Mouse (Mus musculus) limb, embryonic 11.5 days (tissue): ENCODE measurements at regions not wholly inside any gene's neighbourhood (a gene's known extent, or its start where the extent isn't known, plus 50 kb on each side); places are given as distances from the start of the nearest gene placed in this dataset.
A peak's percentile ranks its signal among the peaks of the same experiment; 100 is the strongest.

Experiments used
- ATAC-seq: fragments of 200-750 bp; cut with Nextera tagmentation; 2 replicates; pipeline ENCODE4 v1.8.0; 2017; ENCODE audit warnings: low read depth; ENCODE audit not compliant: insufficient number of reproducible peaks, low FRiP score, low TSS enrichment
- DNase-seq: peaks from one replicate; pipeline ENCODE4 v3.0.0-alpha.2; 2015; ENCODE audit warnings: low spot score
- H3K27ac ChIP-seq: fragments of 300-500 bp; sonication (generic); replicated peaks from 2 replicates; pipeline ENCODE4 v1.5.1; 2014; ENCODE audit warnings: low read depth, mild to moderate bottlenecking, low read length
- H3K27me3 ChIP-seq: fragments of 300-500 bp; sonication (generic); 2 replicates; pipeline ENCODE4 v1.6.1; 2014; ENCODE audit warnings: mild to moderate bottlenecking, low read length, mixed read lengths; ENCODE audit not compliant: control insufficient read depth, insufficient read depth
- H3K36me3 ChIP-seq: fragments of 300-500 bp; sonication (generic); 2 replicates; pipeline ENCODE4 v1.6.1; 2014; ENCODE audit warnings: mild to moderate bottlenecking, low read length, moderate library complexity, mixed read lengths; ENCODE audit not compliant: control insufficient read depth, insufficient read depth
- H3K4me1 ChIP-seq: fragments of 300-500 bp; sonication (generic); 2 replicates; pipeline ENCODE4 v1.6.1; 2014; ENCODE audit warnings: low read length, mixed read lengths; ENCODE audit not compliant: control insufficient read depth, insufficient read depth
- H3K4me2 ChIP-seq: fragments of 300-500 bp; sonication (generic); 2 replicates; pipeline ENCODE4 v1.6.1; 2014; ENCODE audit warnings: low read depth, mild to moderate bottlenecking, moderate library complexity; ENCODE audit not compliant: severe bottlenecking
- H3K4me3 ChIP-seq: fragments of 300-500 bp; sonication (generic); 2 replicates; pipeline ENCODE4 v1.5.1; 2014; ENCODE audit warnings: low read depth, low read length
- H3K9ac ChIP-seq: fragments of 300-500 bp; sonication (generic); 2 replicates; pipeline ENCODE4 v1.6.1; 2014; ENCODE audit warnings: mild to moderate bottlenecking, low read length
- H3K9me3 ChIP-seq: fragments of 300-500 bp; sonication (generic); 2 replicates; pipeline ENCODE4 v1.6.1; 2016; ENCODE audit warnings: low read length; ENCODE audit not compliant: control insufficient read depth
- WGBS: fragments of 180-500 bp; shearing (Covaris S2); extraction: QIAGEN DNeasy Blood & Tissue Kit; methylation state at CpG from one replicate; pipeline ENCODE4 v1.1.7; 2014; 5-methylcytosine and 5-hydroxymethylcytosine counted together

- H3K4me1 ChIP-seq = no peaks in the 10 kb centered on the region
- no peaks in the 10 kb centered on the region for H3K36me3 ChIP-seq
- H3K9ac ChIP-seq = no peak overlapping the region
- no peak overlapping the region for H3K4me2 ChIP-seq
- H3K27me3 ChIP-seq = no peaks in the 10 kb centered on the region
- WGBS = 52% methylated on average over 3 of the region's 3 CpGs
- H3K9me3 ChIP-seq = no peaks in the 10 kb centered on the region
- no peak overlapping the region for H3K27ac ChIP-seq
- ATAC-seq = no peak
- no peak for DNase-seq
- no peak overlapping the region for H3K4me3 ChIP-seq
These were observed 62.1 kb downstream of the 4933412E24Rik start for GRCm38 (mm10) chr15:59954345-59954744.

DNA sequence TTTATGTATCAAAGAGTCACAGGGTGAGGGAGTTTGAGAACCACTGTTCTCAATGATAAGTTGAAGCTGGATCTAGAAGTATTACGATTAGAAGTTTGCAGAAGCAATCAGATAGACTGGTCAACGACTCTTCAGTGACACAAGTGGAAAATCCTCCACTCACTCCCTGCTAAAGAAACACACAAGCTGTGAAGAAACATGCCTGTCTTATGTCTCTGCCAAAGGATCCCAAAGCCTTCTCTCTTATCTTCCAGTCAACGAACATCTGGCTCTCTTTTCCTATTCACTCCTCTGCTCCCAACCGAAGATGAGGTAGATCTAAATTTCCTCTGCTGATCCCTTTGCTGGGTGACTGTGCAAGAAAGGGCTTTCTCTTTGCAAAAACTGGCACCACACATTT is 62.6 kb downstream of the 4933412E24Rik start:
- Histone ChIP-seq H3K36me3 (no peaks in the 10 kb centered on the region), H3K4me1 (no peaks in the 10 kb centered on the region), H3K9ac (no peak overlapping the region), H3K27ac (no peak overlapping the region), H3K9me3 (no peaks in the 10 kb centered on the region), H3K4me3 (no peak overlapping the region), H3K27me3 (no peaks in the 10 kb centered on the region), H3K4me2 (no peak overlapping the region)
- ATAC-seq (no peak), DNase-seq (no peak)
- 70% methylated on average over 4 of the region's 4 CpGs for WGBS

DNA sequence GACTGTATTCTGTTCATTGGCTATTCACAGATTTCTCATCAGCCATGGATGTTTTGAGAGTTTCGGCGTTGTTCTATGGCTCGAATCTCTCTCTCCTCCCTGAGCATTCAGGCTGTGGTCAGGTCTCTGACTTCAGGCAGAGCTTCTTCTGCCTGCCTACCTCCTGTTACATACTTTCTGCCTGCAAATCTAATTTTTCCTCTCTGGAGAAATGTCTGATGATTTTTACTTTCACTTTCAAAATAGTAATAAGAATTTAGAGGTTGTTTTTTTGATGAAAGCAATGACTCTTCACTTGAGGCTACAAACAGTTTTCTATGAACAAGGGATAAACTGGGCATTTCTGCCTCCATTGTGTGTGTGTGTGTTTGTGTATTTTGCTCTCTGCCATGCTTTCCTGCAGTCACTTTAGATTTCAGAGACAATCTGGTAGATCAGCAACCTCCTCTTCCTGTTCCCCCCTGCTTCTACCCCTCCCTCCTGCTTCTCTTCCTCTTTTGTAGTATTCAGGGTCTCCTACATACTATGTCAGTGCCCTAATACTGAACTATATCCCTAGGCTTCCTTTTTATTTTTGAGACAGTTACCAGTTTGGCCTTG is 65.7 kb downstream of the 4933412E24Rik start:
- Histone ChIP-seq H3K27me3 (no peaks in the 10 kb centered on the region), H3K27ac (no peak overlapping the region), H3K9ac (no peak overlapping the region), H3K36me3 (no peaks in the 10 kb centered on the region), H3K4me1 (0 out of 2 replicates have a peak, but pooled peaks cover 2% of the 10 kb centered on the region), H3K4me2 (no peak overlapping the region), H3K9me3 (no peaks in the 10 kb centered on the region), H3K4me3 (no peak overlapping the region)
- ATAC-seq (no peak), DNase-seq (no peak)
- 92% methylated on average over 3 of the region's 3 CpGs for WGBS

DNA sequence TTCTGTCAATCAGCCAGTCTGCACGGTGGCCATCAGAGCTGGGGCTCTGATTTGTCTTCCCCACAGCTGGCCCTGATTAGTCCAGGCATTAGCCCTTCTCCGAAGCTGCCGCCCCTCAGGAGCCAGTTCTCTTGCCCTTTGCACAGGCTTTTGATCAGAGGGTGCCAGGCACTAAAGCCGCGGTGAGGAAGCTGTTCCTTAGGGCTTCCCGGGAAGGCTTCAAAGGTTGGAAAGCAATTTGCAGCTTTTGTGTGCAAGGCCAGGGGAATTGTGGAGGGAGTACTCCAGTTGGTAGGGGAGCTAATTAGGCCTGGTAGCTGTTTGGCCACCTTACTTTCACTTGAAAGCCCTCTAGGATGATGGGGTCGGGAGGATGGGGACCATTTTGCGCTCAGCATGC is 71.2 kb downstream of the 4933412E24Rik start:
- no peaks in the 10 kb centered on the region for H3K36me3 ChIP-seq
- H3K4me2 ChIP-seq = no peak overlapping the region
- ATAC-seq (peak; percentile 86), DNase-seq (peak; percentile 73)
- WGBS = 4% methylated on average over 8 of the region's 8 CpGs
- no peaks in the 10 kb centered on the region for H3K27me3 ChIP-seq
- H3K4me3 ChIP-seq = no peak overlapping the region
- H3K9ac ChIP-seq = no peak overlapping the region
- H3K4me1 ChIP-seq = 0 out of 2 replicates have a peak, but pooled peaks cover 6% of the 10 kb centered on the region
- no peak overlapping the region for H3K27ac ChIP-seq
- H3K9me3 ChIP-seq = no peaks in the 10 kb centered on the region

DNA sequence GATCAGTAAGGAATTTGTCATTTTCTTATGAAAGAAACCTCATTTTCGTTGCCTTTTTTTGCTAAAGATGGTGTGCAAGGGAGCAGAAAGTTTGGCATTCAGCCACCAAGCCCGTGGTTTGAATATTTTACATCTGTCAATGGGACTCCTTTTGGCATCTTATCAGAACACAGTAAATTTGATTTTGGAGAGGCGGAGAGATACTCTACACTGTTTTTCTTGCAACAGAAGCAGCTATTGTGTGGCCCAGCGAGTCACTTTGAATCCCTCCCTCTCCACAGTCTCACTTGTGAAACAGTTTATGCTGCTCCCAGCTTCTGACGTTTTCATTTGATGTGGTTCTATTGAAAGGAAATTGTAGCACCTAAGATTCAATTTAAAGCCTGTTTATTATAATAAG is 79.9 kb downstream of the 4933412E24Rik start:
- DNase-seq (no peak), ATAC-seq (no peak)
- WGBS = 72% methylated on average over 5 of the region's 5 CpGs
- no peak overlapping the region for H3K9ac ChIP-seq
- H3K36me3 ChIP-seq = no peaks in the 10 kb centered on the region
- no peaks in the 10 kb centered on the region for H3K27me3 ChIP-seq
- H3K4me2 ChIP-seq = no peak overlapping the region
- no peak overlapping the region for H3K4me3 ChIP-seq
- no peaks in the 10 kb centered on the region for H3K9me3 ChIP-seq
- H3K27ac ChIP-seq = no peak overlapping the region
- no peaks in the 10 kb centered on the region for H3K4me1 ChIP-seq

- Histone ChIP-seq H3K36me3 (no peaks in the 10 kb centered on the region), H3K4me2 (no peak overlapping the region), H3K4me3 (no peak overlapping the region), H3K4me1 (0 out of 2 replicates have a peak, but pooled peaks cover under 1% of the 10 kb centered on the region), H3K9me3 (no peaks in the 10 kb centered on the region), H3K9ac (no peak overlapping the region), H3K27me3 (no peaks in the 10 kb centered on the region), H3K27ac (no peak overlapping the region)
- DNase-seq (no peak), ATAC-seq (no peak)
- WGBS = 33% methylated on average over 4 of the region's 4 CpGs
These were observed 102.6 kb downstream of the 4933412E24Rik start for GRCm38 (mm10) chr15:59913860-59914259.

- no peak for ATAC-seq
- Histone ChIP-seq H3K9ac (no peak overlapping the region), H3K4me2 (no peak overlapping the region), H3K4me3 (no peak overlapping the region), H3K9me3 (no peaks in the 10 kb centered on the region), H3K4me1 (peaks cover 3% of the 10 kb centered on the region; the same call in 1 of the 2 replicates), H3K27ac (no peak overlapping the region), H3K27me3 (no peaks in the 10 kb centered on the region), H3K36me3 (no peaks in the 10 kb centered on the region)
- WGBS = 48% methylated on average over 2 of the region's 2 CpGs
- peak; percentile 32 for DNase-seq
These were observed 108.1 kb downstream of the 4933412E24Rik start for GRCm38 (mm10) chr15:59908300-59908699.

DNA sequence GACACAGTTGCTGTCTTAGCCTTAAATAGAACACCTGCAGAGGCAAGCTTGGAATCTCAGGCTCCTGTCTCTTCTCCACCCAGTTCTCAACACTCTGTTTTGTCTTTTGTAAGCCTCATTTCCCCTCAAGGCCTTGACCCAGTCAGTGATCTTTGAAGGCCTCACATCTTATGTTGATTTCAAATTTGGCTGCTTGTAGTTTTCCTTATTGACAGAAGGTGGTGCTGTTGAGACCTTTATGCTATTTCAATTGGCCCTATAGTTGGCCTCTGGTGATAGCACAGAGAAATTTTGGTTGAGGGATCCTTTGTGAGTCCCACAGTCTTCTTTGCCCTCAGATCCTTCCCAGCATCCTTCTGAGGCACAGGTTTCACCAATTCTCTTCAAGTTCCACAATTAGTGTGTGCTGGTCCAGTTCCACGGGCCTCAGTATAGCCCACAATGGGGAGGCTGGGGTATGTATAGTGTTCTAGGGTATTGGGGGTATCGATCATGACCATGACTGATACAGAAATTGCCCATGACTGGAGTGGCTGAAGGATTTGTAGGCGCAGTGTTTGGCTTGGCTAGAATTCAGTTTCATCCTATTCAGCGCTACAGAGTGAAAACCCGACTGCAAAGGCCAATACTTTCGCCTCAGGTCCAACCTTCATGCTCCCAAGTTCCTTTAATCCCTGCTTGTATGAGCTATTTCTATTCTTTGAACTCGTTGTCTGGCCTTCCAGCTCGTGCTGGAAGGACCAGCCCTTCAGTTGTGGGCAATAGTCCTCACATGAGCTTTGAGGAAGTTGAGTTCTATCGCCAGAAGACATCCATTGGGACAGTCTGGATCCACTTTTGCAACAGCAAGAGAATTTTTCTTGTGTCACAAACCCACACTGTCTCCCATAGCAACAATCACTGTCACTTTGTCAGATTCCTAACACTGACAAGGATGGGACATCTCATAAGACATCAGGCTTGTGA is 110.3 kb downstream of the 4933412E24Rik start:
- H3K36me3 ChIP-seq = no peaks in the 10 kb centered on the region
- H3K4me2 ChIP-seq = no peak overlapping the region
- H3K27ac ChIP-seq = no peak overlapping the region
- DNase-seq = no peak
- no peak overlapping the region for H3K9ac ChIP-seq
- H3K27me3 ChIP-seq = no peaks in the 10 kb centered on the region
- WGBS = 82% methylated on average over 9 of the region's 9 CpGs
- ATAC-seq = no peak
- H3K4me3 ChIP-seq = no peak overlapping the region
- H3K9me3 ChIP-seq = no peaks in the 10 kb centered on the region
- peaks cover 3% of the 10 kb centered on the region; the same call in 1 of the 2 replicates for H3K4me1 ChIP-seq
